Mouse (Mus musculus): ENCODE measurements around the gene Fibp.
A peak's percentile ranks its signal among the peaks of the same experiment; 100 is the strongest.

The Fibp gene

DNA sequence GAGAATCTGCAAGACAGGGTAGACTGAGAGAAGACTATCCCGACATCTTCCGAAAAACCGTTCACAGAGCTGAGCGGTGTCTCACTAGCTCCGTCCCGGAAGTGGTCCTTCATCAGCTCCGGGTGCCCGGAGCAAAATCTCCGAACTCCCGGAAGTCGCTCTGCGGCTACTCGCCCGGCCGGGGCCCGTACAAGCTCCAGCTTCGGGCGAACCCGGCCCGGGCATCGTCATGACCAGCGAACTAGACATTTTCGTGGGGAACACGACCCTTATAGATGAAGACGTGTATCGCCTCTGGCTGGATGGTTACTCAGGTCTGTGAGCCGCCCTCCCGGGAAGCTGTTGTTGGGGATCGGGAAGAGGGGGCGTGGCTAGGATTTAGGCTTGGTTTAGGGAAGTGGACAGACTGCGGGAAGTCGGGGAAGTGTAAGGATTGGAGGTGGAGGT lies at the start of gene Fibp:
Gene Fibp (plus strand): TSS at position 151 of the 447 bp plus-strand sequence.
- peak; percentile 98 for DNase-seq

DNA sequence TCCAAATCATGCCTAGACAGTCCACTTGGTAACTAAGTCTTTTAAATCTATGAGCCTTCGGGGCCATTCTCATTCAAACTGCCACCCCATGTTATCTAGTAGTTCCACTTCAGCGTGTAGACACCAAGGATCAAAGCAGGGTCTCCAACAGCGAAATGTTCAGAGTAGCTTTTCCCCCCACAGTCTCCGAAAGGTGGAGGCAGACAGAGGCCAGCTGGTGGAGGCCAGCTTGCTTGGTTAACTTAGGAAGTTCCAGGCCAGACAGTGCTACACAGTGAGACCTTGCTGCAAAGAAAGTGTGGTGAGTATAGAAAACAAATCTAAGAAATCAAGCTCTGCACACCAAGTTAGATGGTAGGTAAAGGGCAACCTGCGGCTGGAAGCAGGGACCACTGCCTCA lies 49.8 kb upstream of the Fibp start:
- no peak for DNase-seq

DNA sequence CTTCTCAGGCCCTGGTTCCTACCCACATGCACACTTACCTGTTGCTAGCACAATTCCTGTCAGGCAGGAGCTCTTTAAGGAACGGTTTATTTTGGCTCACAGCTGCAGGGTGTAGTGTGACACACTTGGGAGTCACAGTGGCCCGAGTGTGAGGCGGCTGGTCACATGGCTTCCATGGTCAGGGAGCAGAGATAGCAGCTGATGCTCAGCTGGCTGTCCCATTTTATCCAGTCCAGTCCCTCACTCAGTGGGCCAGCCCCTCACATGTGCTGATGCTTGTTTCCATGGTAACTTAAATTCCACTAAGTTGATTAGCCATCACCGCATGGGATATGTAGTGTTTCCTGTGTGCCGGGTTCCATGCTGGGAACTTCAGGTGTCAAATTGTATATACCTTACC lies 48.5 kb upstream of the Fibp start:
- peak; percentile 98 for DNase-seq

DNA sequence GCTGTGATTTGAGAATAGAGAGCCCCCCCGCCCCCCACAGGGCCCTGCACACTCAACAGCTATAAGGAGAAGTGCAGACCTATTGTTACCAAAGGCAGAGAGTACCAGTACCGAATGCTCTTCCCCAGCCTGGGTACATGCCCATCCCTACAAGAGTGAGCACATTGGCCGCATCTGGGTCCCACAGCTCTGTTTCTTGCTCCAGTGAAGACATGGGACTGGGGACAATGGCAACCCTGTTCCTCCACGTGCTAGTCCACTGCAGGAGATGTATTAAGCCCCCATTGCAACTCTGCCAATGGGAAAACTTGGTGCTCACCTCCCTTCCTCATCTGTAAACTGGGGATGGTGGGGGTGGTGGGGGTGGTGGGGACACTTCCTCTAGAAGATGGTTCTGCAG lies 46.6 kb upstream of the Fibp start:
- DNase-seq, result peak; percentile 93

DNA sequence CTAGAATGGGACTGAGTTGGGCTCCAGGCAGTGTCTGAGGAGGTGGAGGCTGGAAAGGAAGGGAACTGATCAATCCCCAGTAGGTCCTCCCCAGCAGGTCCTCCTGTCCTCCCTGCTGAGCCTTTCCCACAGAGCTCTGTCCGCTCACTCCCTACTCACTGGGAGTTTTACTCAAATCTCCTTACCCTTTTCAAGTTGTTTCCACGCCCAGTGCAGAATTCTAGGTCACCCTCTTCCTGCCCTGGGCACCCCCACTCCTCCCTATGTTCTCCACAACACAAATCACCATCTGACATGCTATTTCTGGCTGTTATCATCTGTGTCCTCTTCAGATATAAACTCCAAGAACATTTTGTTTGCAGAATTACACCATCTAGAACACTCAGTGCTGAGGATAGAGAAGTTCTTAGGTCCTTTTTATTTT lies 45.9 kb upstream of the Fibp start:
- DNase-seq, result peak; percentile 99

DNA sequence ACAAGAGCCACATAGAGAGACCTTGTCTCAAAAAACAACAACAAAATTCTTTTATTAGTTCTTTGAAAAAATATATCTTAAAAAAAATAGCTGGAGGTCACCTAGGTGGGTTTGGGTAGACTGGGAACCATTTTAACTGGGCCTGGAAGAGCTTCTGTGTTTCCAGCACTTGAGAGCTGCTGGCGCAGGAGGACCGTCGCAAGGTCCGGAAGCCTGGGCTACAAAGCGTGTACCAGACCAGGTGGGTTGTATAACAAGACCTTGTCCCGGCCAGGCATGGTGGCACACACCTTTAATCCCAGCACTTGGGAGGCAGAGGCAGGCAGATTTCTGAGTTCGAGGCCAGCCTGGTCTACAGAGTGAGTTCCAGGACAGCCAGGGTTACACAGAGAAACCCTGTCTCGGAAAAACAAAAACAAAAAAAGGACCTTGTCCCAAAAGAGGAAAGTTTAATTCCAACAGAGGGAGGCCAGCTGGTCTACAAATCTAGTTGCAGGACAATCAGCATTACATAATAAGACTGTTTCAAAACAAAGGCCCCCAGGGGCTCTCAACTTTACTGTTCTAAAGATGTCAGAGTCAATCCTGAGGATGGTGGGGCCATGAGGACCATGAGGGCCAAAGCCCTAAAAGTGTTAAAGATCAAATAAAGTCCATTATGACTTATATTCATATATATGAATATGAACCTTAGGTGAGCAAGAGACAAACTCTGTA lies 41.5 kb upstream of the Fibp start:
- peak; percentile 96 for DNase-seq

DNA sequence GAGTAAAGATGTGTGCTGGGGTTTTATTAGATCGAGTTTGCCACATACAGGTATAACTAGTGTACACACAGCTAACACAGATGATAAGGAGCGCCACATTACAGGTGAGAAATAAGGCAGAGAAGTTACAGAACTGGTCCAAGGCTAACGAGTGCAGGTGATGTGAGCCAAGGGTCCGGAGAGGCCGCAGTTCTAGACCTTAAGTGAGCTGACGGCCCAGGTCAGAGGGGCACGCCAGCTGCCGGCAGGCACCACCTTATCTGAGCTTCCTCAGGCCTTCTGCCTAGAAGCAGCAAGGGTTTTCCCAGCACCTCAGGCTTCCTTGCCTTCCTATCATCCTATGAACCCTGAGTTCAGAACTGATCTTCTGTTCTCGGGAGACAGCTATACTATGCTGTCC lies 40.8 kb upstream of the Fibp start:
- peak; percentile 91 for DNase-seq

DNA sequence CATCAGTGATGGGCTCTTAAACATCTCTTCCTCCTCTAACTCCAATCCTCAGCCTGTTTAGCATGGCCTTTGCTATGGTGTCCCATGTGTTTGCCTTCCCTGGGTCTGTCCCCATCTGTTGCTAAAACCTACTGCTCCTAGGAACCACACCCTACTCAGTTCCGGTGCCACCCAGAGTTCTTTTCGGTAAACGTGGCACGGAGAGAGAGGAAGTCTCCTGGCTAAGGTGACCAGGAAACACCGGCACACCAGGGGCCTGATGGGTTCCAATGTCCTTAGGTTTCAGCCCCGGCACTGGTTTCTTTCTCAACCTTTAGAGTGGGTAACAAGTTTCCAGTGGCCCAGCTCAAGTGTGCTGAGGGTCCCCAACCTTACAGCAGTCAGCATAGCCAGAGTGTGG lies 39.8 kb upstream of the Fibp start:
- DNase-seq, result peak; percentile 91

DNA sequence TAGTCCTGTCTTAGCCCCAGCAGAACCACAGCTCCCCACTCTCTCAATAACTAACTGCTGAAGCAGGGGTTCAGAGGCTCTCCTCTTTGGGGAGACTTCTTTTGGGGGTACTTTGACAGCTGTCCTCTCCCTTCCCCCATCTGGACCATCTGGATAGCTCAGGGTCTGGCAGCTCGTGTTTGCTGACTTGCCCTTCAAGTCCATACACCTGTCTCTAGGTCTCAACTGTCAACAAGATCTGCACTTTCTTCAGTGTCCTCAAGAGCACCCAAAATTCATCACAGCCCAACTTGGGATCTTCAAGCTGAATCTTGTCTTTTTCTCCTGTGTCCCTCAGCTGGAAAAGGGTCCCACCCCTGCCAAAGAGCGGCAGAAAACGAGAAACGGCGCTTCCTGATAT lies 38.6 kb upstream of the Fibp start:
- no peak for DNase-seq

DNA sequence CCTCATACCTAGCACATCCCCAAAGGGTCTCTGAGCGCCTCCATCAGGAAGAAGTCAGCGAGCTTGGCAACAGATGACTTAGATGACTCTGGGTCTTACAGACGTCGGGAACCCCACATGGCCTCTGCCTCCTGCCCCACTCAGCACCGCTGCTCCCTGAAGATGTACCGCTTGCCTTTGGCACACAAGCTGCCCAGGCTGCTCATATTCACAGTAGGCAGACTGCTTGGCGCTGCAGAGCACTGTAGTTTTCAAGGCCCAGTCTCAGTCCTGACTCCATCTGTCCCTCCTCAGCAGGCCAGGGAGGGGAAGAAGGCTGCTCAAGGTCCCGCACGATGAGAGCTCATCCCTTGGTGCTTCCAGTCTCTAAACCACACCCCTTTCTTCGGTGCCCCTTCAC lies 38.1 kb upstream of the Fibp start:
- DNase-seq, result peak; percentile 94

DNA sequence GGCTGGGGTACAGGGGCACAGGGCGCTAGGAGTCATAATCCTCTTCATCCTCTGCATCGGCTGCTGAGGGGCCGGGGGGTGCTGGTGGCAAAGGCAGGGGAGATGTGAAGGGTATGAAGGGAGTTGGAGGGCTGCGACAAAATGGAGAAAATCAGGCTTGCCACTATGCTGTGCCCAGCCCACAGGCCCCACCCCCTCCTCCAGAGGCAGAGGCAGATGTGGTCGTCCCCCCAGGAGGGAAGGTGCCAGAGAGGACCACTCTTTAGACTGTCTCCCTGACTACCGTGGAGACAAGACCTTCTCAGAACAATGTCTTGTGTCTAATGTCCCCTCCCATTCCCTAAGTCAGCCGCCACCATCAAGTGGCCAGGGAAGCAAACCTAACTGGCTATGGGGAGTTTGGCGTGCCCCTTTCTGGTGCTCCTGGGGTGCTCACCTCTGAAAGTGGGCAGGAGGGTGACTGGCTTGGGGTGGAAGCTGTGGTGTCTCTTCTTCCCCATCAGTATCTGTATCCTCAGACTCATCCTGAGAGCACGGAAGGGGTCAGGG lies 37.4 kb upstream of the Fibp start:
- DNase-seq, result peak; percentile 95

DNA sequence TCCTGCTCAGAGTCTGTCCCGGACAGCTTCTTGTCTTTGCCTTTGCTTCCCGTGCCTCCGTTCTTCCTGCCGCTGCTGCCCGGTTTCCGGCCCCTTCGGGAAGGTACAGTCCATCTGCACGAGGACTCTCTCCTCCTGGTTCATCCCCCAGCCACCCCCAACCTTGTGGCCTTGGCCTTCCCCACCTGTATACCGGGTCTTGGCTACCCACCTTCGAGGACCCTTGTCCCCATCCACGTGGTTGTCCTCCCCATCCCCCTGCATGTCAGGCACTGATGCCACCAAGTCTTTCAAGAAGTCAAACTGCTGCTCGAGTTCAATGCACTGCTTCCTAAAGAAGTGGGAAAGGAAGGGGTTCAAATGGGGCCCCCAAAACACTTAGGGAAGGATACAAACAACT lies 36.9 kb upstream of the Fibp start:
- peak; percentile 95 for DNase-seq

DNA sequence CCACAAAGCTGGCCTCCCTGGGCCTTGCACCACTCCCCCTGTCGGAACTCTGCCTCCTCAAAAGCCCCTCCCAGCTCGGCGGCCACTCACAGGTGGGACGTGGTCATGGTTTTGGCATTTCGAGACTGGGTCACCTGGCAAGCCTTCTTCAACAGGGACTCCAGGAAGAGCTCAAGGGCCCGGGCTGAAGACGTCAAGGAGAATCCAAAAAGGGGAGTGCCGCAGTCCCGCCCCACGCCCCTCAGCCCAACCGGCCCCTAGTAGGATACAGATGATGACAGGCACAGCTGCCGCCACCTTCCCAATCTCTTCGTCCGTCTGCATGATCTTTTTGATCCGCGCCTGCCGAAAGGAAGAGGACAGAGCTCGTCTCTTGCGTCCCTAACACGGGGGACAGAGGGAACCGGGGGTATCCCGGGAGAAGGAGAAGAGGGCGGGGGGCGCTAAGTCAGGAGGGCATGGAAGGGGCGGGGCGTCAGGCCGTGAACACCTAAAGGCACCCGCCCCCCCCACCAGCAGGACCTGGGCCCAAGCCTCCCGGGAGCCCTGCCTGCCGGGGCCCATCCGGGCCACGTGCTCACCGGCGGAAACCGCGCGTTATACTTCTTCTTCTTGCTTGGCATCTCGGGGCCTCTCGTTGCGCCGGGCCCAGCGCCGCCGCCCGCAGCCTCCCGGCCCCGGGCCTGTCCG lies 36.2 kb upstream of the Fibp start:
- DNase-seq, result peak; percentile 99

DNA sequence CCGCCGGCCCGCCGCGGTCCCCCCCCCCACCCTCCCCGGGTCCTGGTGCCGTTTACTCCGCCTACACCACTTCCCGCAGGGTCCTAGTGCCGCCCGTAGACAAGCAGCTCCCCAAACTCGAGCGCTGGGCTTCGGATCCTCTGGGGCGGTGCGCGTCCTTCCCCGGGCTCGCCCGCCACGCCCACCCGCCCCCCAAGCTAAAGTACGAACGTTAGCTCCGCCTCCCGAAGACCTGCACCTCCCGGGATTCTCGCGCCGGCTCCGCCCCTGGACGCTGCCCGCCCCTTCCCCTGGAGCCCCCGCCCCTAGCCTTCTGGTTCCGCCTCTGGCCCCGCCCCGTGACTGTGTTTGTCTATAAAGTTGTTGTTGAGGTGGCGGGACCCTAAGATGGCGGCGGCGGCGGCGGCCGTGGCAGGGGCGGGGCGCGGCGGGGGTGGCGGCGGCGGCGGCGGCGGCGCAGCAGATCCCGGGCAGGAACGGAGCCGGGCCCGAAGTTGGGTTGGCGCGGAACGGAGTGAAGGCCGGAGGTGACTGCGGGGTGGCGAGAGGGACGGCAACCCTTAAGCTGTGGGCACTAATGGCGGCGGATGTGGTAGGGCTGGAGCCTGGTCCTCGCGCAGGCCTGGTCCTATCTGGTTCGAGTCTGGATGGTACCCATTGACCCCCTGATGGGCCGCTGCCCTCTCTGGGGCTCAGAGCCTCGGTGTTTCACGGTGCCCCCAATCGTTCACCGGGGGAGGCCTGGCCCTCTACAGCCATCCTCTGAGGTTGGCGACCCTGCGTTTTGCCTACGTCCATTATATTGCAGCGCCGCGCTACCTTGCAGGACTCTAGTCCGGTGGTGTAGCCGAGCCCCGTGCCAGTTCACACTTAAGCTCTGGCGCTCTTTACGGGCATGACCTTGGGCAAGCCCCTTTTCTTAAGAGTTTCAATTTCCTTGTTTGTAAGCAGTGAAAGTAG lies 35.4 kb upstream of the Fibp start, which contains the start of the genes Drap1 and AI837181:
Gene Drap1 (minus strand): TSS at position 198 of the 960 bp plus-strand sequence.
Gene AI837181 (plus strand): TSS at position 363 of the 960 bp plus-strand sequence.
- DNase-seq, result peak; percentile 99

DNA sequence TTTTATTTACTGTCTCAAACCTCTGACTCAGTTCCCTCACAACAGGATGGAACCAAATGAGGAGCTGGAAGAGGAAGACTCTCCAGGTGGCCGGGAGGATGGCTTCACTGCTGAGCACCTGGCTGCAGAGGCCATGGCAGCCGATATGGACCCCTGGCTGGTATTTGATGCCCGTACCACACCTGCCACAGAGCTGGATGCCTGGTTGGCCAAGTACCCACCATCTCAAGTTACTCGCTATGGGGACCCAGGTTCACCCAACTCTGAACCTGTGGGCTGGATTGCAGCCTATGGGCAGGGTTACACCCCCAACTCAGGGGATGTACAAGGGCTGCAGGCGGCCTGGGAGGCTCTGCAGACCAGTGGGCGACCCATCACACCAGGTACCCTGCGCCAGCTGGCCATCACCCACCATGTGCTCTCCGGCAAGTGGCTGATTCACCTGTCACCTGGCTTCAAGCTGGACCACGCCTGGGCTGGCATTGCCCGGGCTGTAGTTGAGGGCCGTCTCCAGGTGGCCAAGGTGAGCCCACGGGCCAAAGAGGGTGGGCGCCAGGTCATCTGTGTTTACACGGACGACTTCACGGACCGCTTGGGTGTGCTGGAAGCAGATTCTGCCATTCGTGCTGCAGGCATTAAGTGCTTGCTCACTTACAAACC lies 34.4 kb upstream of the Fibp start:
- peak; percentile 97 for DNase-seq

DNA sequence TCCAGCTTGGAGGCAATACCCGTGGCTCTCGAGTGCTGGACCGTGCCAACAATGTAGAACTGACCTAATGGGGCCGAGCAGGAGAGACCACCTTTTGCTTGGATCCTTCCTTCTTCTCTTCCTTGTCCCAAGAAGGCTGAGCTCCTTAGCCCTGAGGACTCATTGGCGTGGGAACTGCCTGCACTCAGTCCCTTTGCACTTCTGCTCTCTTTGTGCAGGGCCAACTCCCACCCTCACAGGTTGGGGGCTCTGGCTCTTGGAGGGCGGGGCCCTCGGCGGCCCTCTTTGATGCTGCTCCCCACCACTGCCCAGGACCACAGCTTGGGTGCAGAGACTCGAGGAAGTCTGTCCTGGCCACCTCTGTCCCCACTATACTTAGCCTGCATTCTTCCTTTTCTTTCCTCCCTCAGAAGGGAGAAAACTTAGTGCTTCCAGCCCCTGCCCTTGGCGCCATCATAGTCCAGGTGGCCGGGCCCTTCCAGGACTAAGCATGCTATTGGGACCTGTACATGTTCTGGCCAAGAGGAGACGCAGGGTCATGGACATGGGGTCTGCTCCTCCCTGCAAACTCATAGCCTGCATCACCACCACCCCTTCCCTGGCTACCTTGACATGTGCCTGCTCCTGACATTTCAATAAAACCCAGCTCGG lies 33.6 kb upstream of the Fibp start:
- peak; percentile 92 for DNase-seq

DNA sequence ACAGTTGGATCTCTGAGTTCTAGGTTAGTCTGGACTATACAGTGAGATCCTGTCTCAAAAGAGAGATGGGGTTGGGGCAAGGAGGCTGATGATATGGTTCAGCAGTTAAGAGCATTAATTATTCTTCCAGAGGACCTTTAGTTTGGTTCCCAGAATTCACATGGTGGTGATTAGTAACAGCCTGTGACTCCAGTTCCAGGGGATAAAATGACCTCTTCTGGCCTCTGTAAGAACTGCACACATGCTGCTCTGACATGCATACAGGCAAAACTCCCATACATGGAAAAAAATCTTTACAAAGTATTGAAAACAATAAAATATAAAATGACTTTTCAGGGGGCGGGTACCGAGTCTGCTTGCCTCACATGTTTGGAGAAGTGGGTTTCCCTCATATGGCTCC lies 32.3 kb upstream of the Fibp start:
- DNase-seq, result no peak

DNA sequence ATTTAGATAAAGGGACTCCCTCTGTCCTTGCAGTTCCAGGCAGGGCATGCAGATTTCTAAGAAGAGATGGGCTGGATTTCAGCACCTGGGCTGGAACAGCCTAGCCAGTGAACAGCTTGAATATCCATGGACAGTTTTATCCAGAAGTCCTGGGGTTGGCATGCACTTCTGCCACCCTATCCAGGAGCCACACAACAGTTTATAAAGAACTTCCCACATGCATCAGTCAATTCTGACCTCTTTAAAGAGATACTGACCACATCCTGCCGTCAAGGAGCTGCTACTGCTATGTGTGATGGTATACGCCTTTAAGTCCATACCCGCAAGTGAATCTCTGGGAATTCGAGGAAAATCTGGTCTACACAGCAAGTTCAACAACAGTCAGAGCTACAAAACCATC lies 31.2 kb upstream of the Fibp start:
- DNase-seq, result no peak

DNA sequence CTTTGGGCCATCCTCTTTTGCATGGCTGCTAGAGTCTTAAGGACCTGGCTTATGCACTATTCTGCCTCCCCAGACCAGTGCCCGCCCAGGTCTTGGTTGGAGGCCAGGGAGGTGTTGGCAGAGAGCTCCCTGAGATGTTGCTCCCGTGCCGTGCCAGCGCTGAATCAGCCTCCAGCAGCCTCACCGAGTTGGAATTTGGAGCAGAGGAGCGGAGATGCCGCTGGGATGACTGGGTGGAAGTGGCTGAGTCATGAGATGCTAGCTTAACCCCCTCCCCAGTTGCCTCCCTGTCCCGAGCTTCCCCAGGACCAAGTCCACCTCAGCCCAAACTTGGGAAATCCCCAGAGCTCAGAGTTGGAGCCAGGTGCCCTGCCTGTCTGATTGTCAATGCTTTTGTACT lies 30.6 kb upstream of the Fibp start:
- DNase-seq, result peak; percentile 96

DNA sequence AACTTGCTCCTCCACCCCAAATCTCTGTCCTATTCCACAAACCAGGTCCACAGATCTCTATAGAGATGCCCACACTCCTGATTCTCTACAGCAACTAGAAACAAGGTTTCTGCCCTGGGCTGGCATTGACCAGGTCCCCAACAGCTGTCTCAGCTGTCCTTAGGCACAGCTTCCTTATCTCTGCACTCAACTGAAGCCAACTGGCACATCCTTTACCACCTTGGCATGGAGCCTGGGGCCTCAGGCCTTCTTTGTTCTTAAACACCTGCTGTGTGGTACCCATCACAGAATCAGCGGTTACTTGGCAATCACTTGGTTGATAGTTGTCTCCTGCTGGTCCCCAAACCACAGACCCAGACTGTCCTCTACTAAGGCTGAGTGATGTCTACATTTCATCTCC lies 30.0 kb upstream of the Fibp start:
- no peak for DNase-seq

DNA sequence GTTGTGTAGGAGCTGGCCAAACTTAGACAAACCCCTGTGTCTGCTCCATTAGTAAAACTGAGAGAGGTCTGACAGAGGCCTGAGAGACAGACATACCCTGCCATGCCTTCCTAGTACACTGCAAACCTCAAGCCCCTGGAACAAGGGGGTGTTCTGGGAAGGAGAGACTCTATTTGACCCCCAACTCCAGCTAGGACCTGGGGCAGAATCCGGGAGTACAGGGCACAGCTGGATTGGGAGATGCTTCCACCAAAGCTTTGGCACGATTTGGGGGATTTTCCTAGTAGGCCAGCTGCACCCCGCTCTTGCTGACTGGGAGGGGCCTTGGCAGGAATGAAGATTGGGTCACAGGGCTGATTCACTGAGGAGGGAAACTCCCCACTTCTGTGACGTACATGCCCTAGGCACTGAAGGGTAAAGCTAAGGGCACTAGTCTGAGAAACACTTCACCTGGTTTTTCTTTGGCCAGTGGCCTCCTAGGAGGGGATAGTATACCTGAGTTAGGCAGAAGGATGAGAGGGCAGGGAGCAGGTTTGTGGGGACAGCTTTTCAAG lies 28.4 kb upstream of the Fibp start:
- DNase-seq, result peak; percentile 94

All from heart, adult 11 months (tissue).